Mouse (Mus musculus) ES-Bruce4 (cell line): Measurements from ENCODE around the gene Dusp22. TPM values are rescaled to one million over a fixed set of nuclear protein-coding genes. Genes with fewer than 3 reads are reported as not detected.

ENCODE experiments used
- H3K27ac ChIP-seq: 2 replicates; pipeline ENCODE4 v1.5.1; 2012; ENCODE audit warnings: low read length, inconsistent platforms; ENCODE audit not compliant: insufficient read depth
- H3K27me3 ChIP-seq: 2 replicates; pipeline ENCODE4 v1.6.1; 2012; ENCODE audit warnings: mild to moderate bottlenecking, low read length, inconsistent platforms; ENCODE audit not compliant: control insufficient read depth, poor library complexity, insufficient read depth, severe bottlenecking
- H3K36me3 ChIP-seq: 2 replicates; pipeline ENCODE4 v1.6.1; 2012; ENCODE audit warnings: inconsistent platforms, mild to moderate bottlenecking, low read length, moderate library complexity; ENCODE audit not compliant: control insufficient read depth, poor library complexity, insufficient read depth, severe bottlenecking
- H3K4me1 ChIP-seq: one replicate; pipeline ENCODE4 v1.8.1; 2011; ENCODE audit warnings: low read length; ENCODE audit not compliant: control insufficient read depth, insufficient read depth
- H3K4me3 ChIP-seq: 2 replicates; pipeline ENCODE4 v1.5.1; 2011; ENCODE audit warnings: low read depth, mild to moderate bottlenecking, low read length
- H3K9ac ChIP-seq: 2 replicates; pipeline ENCODE4 v1.6.1; 2012; ENCODE audit warnings: low read depth, mild to moderate bottlenecking, inconsistent platforms; ENCODE audit not compliant: poor library complexity, severe bottlenecking
- H3K9me3 ChIP-seq: replicated peaks from 2 replicates; pipeline ENCODE4 v1.6.1; 2012; ENCODE audit warnings: mild to moderate bottlenecking, low read length, inconsistent platforms; ENCODE audit not compliant: control insufficient read depth, poor library complexity, insufficient read depth, severe bottlenecking
- CTCF ChIP-seq: IDR thresholded peaks from one replicate; pipeline ENCODE4 v1.8.1; 2011; ENCODE audit warnings: low read depth, low read length
- EP300 ChIP-seq: IDR thresholded peaks from 2 replicates; pipeline ENCODE4 v1.6.1; 2011; ENCODE audit warnings: low read depth, low read length; ENCODE audit not compliant: insufficient read depth
- POLR2A ChIP-seq: IDR thresholded peaks from one replicate; pipeline ENCODE4 v1.8.1; 2011; ENCODE audit warnings: low read length; ENCODE audit not compliant: insufficient read depth
- polyA plus RNA-seq: library from polyadenylated mRNA; stranded (reverse); fragments of >200 nt; gene quantifications from 2 replicates; pipeline ENCODE4 v1.2.4, GENCODE M21; 2011; ENCODE audit warnings: low read depth; ENCODE audit not compliant: missing spikeins, insufficient read depth, insufficient read length

The Dusp22 gene
- polyA plus RNA-seq, 1 experiment = 13.1 TPM

DNA sequence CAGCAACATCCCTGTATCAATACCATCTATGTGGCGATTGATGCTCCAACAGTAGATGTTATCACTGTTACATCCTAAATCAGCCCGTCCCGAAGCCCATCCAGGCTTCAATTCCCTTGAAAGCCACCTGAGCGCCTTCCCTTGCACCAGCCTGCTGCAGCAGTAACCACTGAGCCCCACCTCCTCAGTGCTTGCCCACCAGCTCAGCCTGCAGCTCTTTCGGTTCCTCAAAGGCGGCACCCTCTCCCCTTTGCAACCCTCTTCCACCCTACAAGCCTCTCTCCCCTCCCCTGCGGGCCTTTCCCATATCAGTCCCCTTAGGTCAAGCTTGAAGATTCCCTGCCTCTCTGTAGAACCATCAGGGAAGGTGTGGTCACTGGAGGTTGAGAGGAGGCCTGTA lies 68.4 kb downstream of the Dusp22 start:
- no peak overlapping the region for H3K4me3 ChIP-seq
- H3K9me3 ChIP-seq = no peaks in the 10 kb centered on the region
- no peak overlapping the region for H3K9ac ChIP-seq
- no peaks in the 10 kb centered on the region for H3K27me3 ChIP-seq
- TF ChIP-seq POLR2A (no peak), CTCF (no peak), EP300 (no peak)
- no peaks in the 10 kb centered on the region for H3K4me1 ChIP-seq
- H3K27ac ChIP-seq = no peak overlapping the region
- H3K36me3 ChIP-seq = no peaks in the 10 kb centered on the region

DNA sequence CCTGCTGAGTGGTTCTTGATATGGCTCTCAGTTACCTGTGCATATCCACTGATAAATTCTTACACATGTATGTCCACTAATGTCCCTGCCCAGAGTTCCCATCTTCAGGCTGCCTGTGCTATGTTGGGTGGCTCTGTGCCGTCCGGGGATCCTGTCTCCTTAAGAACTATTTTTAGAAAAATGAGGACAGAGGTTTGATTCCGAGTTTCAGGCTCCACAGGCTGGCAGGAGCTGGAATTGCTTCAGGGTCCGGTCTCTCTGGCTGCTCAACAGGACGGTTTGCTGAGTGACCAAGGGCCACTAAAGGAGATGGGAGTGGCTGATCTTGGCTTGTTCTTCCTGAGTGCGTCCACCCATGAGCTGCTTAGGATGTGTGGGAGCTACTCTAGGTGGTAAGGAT lies 69.4 kb downstream of the Dusp22 start:
- H3K4me3 ChIP-seq = no peak overlapping the region
- H3K27me3 ChIP-seq = no peaks in the 10 kb centered on the region
- H3K36me3 ChIP-seq = no peaks in the 10 kb centered on the region
- no peaks in the 10 kb centered on the region for H3K9me3 ChIP-seq
- H3K27ac ChIP-seq = no peak overlapping the region
- no peak overlapping the region for H3K9ac ChIP-seq
- H3K4me1 ChIP-seq = no peaks in the 10 kb centered on the region
- TF ChIP-seq CTCF = no peak

DNA sequence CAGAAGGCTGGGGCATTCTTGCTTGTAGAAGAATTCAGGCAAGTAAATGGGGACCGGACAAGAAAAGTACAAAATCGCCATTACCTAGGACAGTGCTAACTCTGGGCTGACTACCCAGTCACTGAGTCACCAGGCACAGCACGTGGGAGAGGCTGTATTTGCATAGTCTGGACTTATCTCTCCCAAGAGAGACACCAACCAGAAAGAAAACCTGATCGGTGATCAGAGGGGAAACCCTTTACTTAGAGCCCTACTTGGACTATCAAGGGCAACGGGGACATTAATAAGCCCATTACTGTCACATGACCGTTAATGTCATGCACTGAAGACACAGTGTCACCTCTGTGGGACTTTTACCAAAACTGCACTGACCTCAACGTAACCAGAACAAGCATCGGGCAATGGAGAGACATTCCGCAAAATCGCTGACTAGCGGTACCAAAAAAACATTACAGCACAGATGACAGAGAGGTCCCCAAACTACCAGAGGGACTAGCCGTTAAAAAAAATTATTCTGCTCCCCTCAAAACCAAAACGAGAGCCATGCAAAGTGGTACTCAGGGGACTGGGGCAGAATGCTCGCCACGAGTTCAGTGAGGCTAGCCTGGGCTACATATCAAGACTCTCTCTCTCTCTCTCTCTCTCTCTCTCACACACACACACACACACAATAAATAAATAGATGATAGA lies 70.5 kb downstream of the Dusp22 start:
- Histone ChIP-seq H3K27ac (no peak overlapping the region), H3K9ac (no peak overlapping the region), H3K27me3 (no peaks in the 10 kb centered on the region), H3K4me3 (no peak overlapping the region), H3K9me3 (no peaks in the 10 kb centered on the region), H3K4me1 (no peaks in the 10 kb centered on the region), H3K36me3 (no peaks in the 10 kb centered on the region)
- no peak for TF ChIP-seq EP300
- no peak for TF ChIP-seq POLR2A
- no peak for TF ChIP-seq CTCF

DNA sequence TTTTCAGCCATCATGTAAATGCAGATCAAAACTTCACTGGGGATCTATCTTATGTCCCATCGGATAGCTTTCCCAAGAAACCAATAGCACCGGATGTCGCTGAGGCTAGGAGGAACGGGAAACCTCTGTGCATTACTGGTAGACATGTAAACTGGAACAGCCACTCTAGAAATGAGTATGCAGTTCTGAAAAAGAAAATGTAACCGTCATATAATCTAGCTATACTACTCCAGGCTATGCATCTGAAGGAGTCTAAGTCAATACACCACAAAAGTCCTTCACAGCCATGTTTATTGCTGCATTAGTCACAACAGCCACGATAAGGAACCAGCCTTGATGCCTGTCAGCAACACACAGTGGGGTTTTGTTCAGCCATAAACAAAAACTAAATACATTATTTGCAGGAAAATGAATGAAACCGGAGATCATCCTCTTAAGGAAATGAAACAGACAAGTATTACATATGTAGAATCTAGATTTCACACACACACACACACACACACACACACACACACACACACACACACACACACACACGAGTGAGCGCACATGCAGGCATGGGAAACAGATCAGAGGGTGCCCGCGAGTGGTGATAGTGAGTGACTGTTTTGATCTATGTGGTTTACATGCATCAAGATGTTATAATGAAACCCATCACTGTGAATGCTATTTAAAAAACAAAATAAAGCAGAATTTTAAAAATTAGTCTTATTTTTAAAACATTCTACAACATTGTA lies 73.1 kb downstream of the Dusp22 start:
- Histone ChIP-seq H3K27me3 (no peaks in the 10 kb centered on the region), H3K9ac (no peak overlapping the region), H3K4me1 (no peaks in the 10 kb centered on the region), H3K27ac (no peak overlapping the region), H3K4me3 (no peak overlapping the region), H3K36me3 (no peaks in the 10 kb centered on the region), H3K9me3 (no peaks in the 10 kb centered on the region)
- TF ChIP-seq EP300 (no peak), CTCF (no peak), POLR2A (no peak)

DNA sequence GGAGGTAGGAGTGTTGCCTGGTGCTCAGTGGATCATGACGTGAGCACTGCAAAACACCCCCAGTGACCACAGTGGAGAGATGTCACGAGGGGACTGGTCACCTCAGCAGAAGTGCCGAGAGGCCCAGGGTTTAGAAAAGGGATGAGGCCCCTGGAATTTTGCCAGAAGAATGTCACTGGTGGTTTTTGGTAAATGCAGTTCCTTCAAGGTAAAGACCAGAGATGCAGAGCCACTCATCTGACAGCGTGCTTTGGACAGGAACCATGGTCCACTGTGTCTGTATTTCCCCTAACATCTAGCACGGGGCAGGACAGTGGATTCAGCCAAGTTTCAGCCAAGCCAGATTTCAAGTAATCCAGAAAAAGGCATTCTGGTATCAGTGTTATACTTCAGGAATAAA lies 76.9 kb downstream of the Dusp22 start:
- H3K27ac ChIP-seq = no peak overlapping the region
- no peaks in the 10 kb centered on the region for H3K9me3 ChIP-seq
- no peaks in the 10 kb centered on the region for H3K27me3 ChIP-seq
- no peak overlapping the region for H3K9ac ChIP-seq
- TF ChIP-seq EP300 (no peak), CTCF (no peak), POLR2A (no peak)
- no peaks in the 10 kb centered on the region for H3K4me1 ChIP-seq
- H3K4me3 ChIP-seq = no peak overlapping the region
- H3K36me3 ChIP-seq = no peaks in the 10 kb centered on the region

- TF ChIP-seq POLR2A = no peak
- no peak for TF ChIP-seq CTCF
- TF ChIP-seq EP300 = no peak
- no peaks in the 10 kb centered on the region for H3K9me3 ChIP-seq
Measured at GRCm38 (mm10) chr13:30737257-30737656, 77.5 kb downstream of the Dusp22 start.

More at GRCm38 (mm10) chr13:30737257-30737656, 77.5 kb downstream of the Dusp22 start:
- no peaks in the 10 kb centered on the region for H3K4me1 ChIP-seq
- no peak overlapping the region for H3K4me3 ChIP-seq
- no peaks in the 10 kb centered on the region for H3K36me3 ChIP-seq
- H3K27me3 ChIP-seq = no peaks in the 10 kb centered on the region
- H3K9ac ChIP-seq = no peak overlapping the region
- no peak overlapping the region for H3K27ac ChIP-seq
